Mouse (Mus musculus) stomach, postnatal 0 days (tissue): Measurements from ENCODE around the gene C1qtnf1. TPM values are rescaled to one million over a fixed set of nuclear protein-coding genes. Genes with fewer than 3 reads are reported as not detected.
A peak's percentile ranks its signal among the peaks of the same experiment; 100 is the strongest.

ENCODE experiments used
- ATAC-seq: fragments of 200-750 bp; cut with Nextera tagmentation; 2 replicates; pipeline ENCODE4 v1.8.0; 2017; ENCODE audit not compliant: low FRiP score, low TSS enrichment
- DNase-seq: peaks from one replicate; pipeline ENCODE4 v3.0.0-alpha.2; 2016; ENCODE audit warnings: low spot score
- H3K27ac ChIP-seq: fragments of 300-500 bp; sonication (generic); replicated peaks from 2 replicates; pipeline ENCODE4 v1.5.1; 2014; ENCODE audit warnings: mild to moderate bottlenecking, control low read depth
- H3K27me3 ChIP-seq: fragments of 300-500 bp; sonication (generic); 2 replicates; pipeline ENCODE4 v1.6.1; 2014; ENCODE audit warnings: low read length; ENCODE audit not compliant: control insufficient read depth, insufficient read depth
- H3K36me3 ChIP-seq: fragments of 300-500 bp; sonication (generic); 2 replicates; pipeline ENCODE4 v1.6.1; 2014; ENCODE audit warnings: low read length, mixed read lengths; ENCODE audit not compliant: control insufficient read depth, insufficient read depth
- H3K4me1 ChIP-seq: fragments of 300-500 bp; sonication (generic); replicated peaks from 2 replicates; pipeline ENCODE4 v1.6.1; 2014; ENCODE audit warnings: antibody characterized with exemption; ENCODE audit not compliant: control insufficient read depth, insufficient read depth
- H3K4me2 ChIP-seq: fragments of 300-500 bp; sonication (generic); replicated peaks from 2 replicates; pipeline ENCODE4 v1.6.1; 2014; ENCODE audit warnings: low read depth, mild to moderate bottlenecking, control low read depth, moderate library complexity
- H3K4me3 ChIP-seq: fragments of 300-500 bp; sonication (generic); 2 replicates; pipeline ENCODE4 v1.5.1; 2014; ENCODE audit warnings: low read depth, low read length, control low read depth
- H3K9ac ChIP-seq: fragments of 300-500 bp; sonication (generic); 2 replicates; pipeline ENCODE4 v1.6.1; 2014; ENCODE audit warnings: mild to moderate bottlenecking, low read length, control low read depth, mixed read lengths
- H3K9me3 ChIP-seq: fragments of 300-500 bp; sonication (generic); 2 replicates; pipeline ENCODE4 v1.6.1; 2016; ENCODE audit warnings: low read length; ENCODE audit not compliant: control insufficient read depth
- CTCF ChIP-seq: IDR thresholded peaks from 2 replicates; pipeline ENCODE4 v1.5.1; 2016; ENCODE audit warnings: antibody characterized with exemption, low read depth, mild to moderate bottlenecking, moderate library complexity
- EP300 ChIP-seq: optimal IDR thresholded peaks from 2 replicates; pipeline ENCODE3; 2016; ENCODE audit warnings: antibody characterized with exemption
- whole genome bisulfite sequencing: fragments of 180-500 bp; shearing (Covaris S2); extraction: QIAGEN DNeasy Blood & Tissue Kit; methylation state at CpG from one replicate; pipeline ENCODE4 v1.1.7; 2014; 5-methylcytosine and 5-hydroxymethylcytosine counted together
- polyA plus RNA-seq: library from polyadenylated mRNA; unstranded; fragments of >200 nt; fragmentation: Nextera tagmentation; extraction: Ambion mirVana; gene quantifications from 2 replicates; pipeline ENCODE4 v1.2.1, GENCODE M21; 2015

C1qtnf1 gene
- polyA plus RNA-seq, 1 experiment from 2014 or later, result 9.0 TPM

GRCm38 (mm10) chr11:118431100-118431948 lies 3.3 kb downstream of the C1qtnf1 start:
- Histone ChIP-seq H3K9me3 (no peaks in the 10 kb centered on the region), H3K4me2 (no peak overlapping the region), H3K36me3 (no peaks in the 10 kb centered on the region), H3K27me3 (no peaks in the 10 kb centered on the region), H3K4me1 (peaks cover 17% of the 10 kb centered on the region), H3K27ac (peak overlapping the region; percentile 56), H3K9ac (no peak overlapping the region), H3K4me3 (no peak overlapping the region)
- ATAC-seq (no peak), DNase-seq (no peak)
- TF ChIP-seq EP300 (no peak), CTCF (no peak)
- WGBS, result 60% methylated on average over 16 of the region's 16 CpGs

- peak; percentile 41 for DNase-seq
- TF ChIP-seq EP300, result no peak
- no peak for TF ChIP-seq CTCF
- peak overlapping the region; percentile 44 for H3K4me2 ChIP-seq
- 37% methylated on average over 10 of the region's 10 CpGs for WGBS
- no peaks in the 10 kb centered on the region for H3K9me3 ChIP-seq
- no peaks in the 10 kb centered on the region for H3K27me3 ChIP-seq
- H3K9ac ChIP-seq, result peak overlapping the region; percentile 23; the same call in 1 of the 2 replicates
- ATAC-seq, result peak; percentile 47; the same call in 1 of the 2 replicates
- peak overlapping the region; percentile 18 for H3K4me3 ChIP-seq
- peak overlapping the region; percentile 61 for H3K27ac ChIP-seq
- H3K4me1 ChIP-seq, result peaks cover 13% of the 10 kb centered on the region
- H3K36me3 ChIP-seq, result no peaks in the 10 kb centered on the region
Observed at GRCm38 (mm10) chr11:118433398-118433868, 5.4 kb downstream of the C1qtnf1 start.

GRCm38 (mm10) chr11:118434093-118434492 lies 6.1 kb downstream of the C1qtnf1 start:
- WGBS, result 34% methylated on average over 13 of the region's 13 CpGs
- H3K27ac ChIP-seq, result peak overlapping the region; percentile 61
- H3K4me1 ChIP-seq, result peaks cover 13% of the 10 kb centered on the region
- TF ChIP-seq CTCF (no peak), EP300 (no peak)
- H3K36me3 ChIP-seq, result no peaks in the 10 kb centered on the region
- no peaks in the 10 kb centered on the region for H3K27me3 ChIP-seq
- H3K9ac ChIP-seq, result peak overlapping the region; percentile 23; the same call in 1 of the 2 replicates
- DNase-seq (no peak), ATAC-seq (no peak)
- no peaks in the 10 kb centered on the region for H3K9me3 ChIP-seq
- H3K4me3 ChIP-seq, result peak overlapping the region; percentile 18
- H3K4me2 ChIP-seq, result peak overlapping the region; percentile 44

- ATAC-seq (no peak), DNase-seq (no peak)
- TF ChIP-seq EP300 (no peak), CTCF (peak; percentile 58)
- no peak overlapping the region for H3K4me2 ChIP-seq
- H3K27ac ChIP-seq, result no peak overlapping the region
- H3K9me3 ChIP-seq, result no peaks in the 10 kb centered on the region
- H3K9ac ChIP-seq, result no peak overlapping the region
- H3K27me3 ChIP-seq, result no peaks in the 10 kb centered on the region
- H3K4me1 ChIP-seq, result peaks cover 8% of the 10 kb centered on the region
- 36% methylated on average over 6 of the region's 6 CpGs for WGBS
- no peak overlapping the region for H3K4me3 ChIP-seq
- no peaks in the 10 kb centered on the region for H3K36me3 ChIP-seq
Observed at GRCm38 (mm10) chr11:118436471-118436935, 8.5 kb downstream of the C1qtnf1 start.

- Histone ChIP-seq H3K4me1 (peaks cover 4% of the 10 kb centered on the region), H3K27ac (peak overlapping the region; percentile 53), H3K27me3 (no peaks in the 10 kb centered on the region), H3K4me2 (no peak overlapping the region), H3K4me3 (no peak overlapping the region), H3K36me3 (no peaks in the 10 kb centered on the region), H3K9ac (0 out of 2 replicates have a peak overlapping the region, but pooled peaks have one; percentile 13), H3K9me3 (no peaks in the 10 kb centered on the region)
- peak; percentile 45 for DNase-seq
- WGBS, result 26% methylated on average over 11 of the region's 11 CpGs
- no peak for TF ChIP-seq EP300
- no peak for TF ChIP-seq CTCF
- peak; percentile 43; the same call in 1 of the 2 replicates for ATAC-seq
Observed at GRCm38 (mm10) chr11:118438665-118439414, 10.8 kb downstream of the C1qtnf1 start.
